Comparison of ENCODE assay signal across 8 mouse cellular contexts in the genomic region with DNA sequence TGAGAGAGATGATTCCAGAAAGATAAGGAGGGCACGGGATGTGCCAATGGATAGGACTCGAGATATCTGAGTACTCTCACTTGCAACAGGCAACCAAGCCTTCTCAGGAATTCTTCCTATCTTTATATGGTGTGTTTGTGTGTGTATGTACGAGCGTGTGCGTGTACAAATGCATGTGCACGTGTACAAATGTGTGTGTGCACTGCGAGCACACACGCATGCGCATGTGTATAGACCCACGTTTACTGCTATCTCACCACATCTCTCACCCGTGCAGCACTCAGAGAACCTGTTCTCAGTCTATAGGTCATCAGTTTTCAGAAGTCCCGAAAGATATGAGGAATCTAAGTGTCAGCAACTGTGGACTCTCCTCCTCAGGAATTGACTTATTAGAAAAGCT. TPM values are rescaled to one million over a fixed set of nuclear protein-coding genes. Genes with fewer than 3 reads are reported as not detected.
DNase-seq lines count a peak whose midpoint lies in the region; ATAC-seq lines count a peak whose summit lies in the region.

No protein-coding gene starts in this region.

- H3K9me3 ChIP-seq in forebrain, embryonic 12.5 days: no peaks in the 10 kb centered on the region
- no peaks in the 10 kb centered on the region for H3K9me3 ChIP-seq in liver, embryonic 11.5 days (ENCODE audit: control insufficient read depth, low read length)

- H3K4me3 ChIP-seq in forebrain, embryonic 12.5 days (replicated peaks): no peak overlapping the region; the same call in 1 of the 2 replicates
- peak overlapping the region; percentile 40 for H3K4me3 ChIP-seq in liver, embryonic 11.5 days (ENCODE audit: low read depth, low read length)

- no peak overlapping the region for H3K27ac ChIP-seq in forebrain, embryonic 12.5 days
- peak overlapping the region; percentile 96 for H3K27ac ChIP-seq in liver, embryonic 11.5 days (ENCODE audit: low read depth, low read length)

- no peak for DNase-seq in cerebellum, postnatal 14 days
- peak; percentile 61 for DNase-seq in 416B (ENCODE audit: low read depth)
- peak; percentile 44 for DNase-seq in liver, embryonic 11.5 days (ENCODE audit: low spot score)
- DNase-seq in right cerebral cortex, postnatal 4 days: no peak
- DNase-seq in spleen, adult 18-20 months: no peak

- H3K36me3 ChIP-seq in forebrain, embryonic 12.5 days (replicated peaks): no peaks in the 10 kb centered on the region
- no peaks in the 10 kb centered on the region for H3K36me3 ChIP-seq in liver, embryonic 11.5 days (ENCODE audit: control insufficient read depth, insufficient read depth, low read length)

- H3K27me3 ChIP-seq in forebrain, embryonic 12.5 days: peaks cover 24% of the 10 kb centered on the region
- peaks cover 3% of the 10 kb centered on the region; the same call in 1 of the 2 replicates for H3K27me3 ChIP-seq in liver, embryonic 11.5 days (replicated peaks; ENCODE audit: control insufficient read depth, insufficient read depth, low read length)

- ATAC-seq in cerebellum, adult (ENCODE audit: insufficient number of reproducible peaks, low FRiP score, low TSS enrichment): 0 out of 2 replicates have a peak, but pooled peaks have one; percentile 5
- no peak for ATAC-seq in forebrain, embryonic 12.5 days (ENCODE audit: low FRiP score)
- ATAC-seq in liver, embryonic 11.5 days (replicated peaks; ENCODE audit: low FRiP score): peak; percentile 21
- ATAC-seq in monocyte, adult 5-6 weeks (replicated peaks; ENCODE audit: insufficient number of reproducible peaks, low FRiP score, low TSS enrichment, poor library complexity, severe bottlenecking): no peak

- H3K4me2 ChIP-seq in forebrain, embryonic 12.5 days: peak overlapping the region; percentile 57
- H3K4me2 ChIP-seq in liver, embryonic 11.5 days: peak overlapping the region; percentile 65

- peak overlapping the region; percentile 47; the same call in 1 of the 2 replicates for H3K9ac ChIP-seq in forebrain, embryonic 12.5 days
- H3K9ac ChIP-seq in liver, embryonic 11.5 days (ENCODE audit: low read depth, low read length): peak overlapping the region; percentile 55

- WGBS in forebrain, embryonic 12.5 days: 90% methylated on average over 12 of the region's 12 CpGs
- WGBS in liver, embryonic 11.5 days: 57% methylated on average over 12 of the region's 12 CpGs

- H3K4me1 ChIP-seq in forebrain, embryonic 12.5 days: peaks cover 32% of the 10 kb centered on the region
- H3K4me1 ChIP-seq in liver, embryonic 11.5 days (replicated peaks; ENCODE audit: control insufficient read depth, insufficient read depth, low read length): peaks cover 62% of the 10 kb centered on the region

RNA-seq across cellular contexts. Expression of gene Pak6, which starts 3.6 kb away (rescaled TPM):
- 4.4 and 6.5 TPM in 2 replicates for polyA plus RNA-seq in forebrain, embryonic 12.5 days (2016; fragmentation: Nextera tagmentation; extraction: Ambion mirVana)
- 2.2 and 2.8 TPM in 2 replicates for polyA plus RNA-seq in liver, embryonic 11.5 days (2014; fragmentation: Nextera tagmentation; extraction: Ambion mirVana)
- 0.21 TPM in 1 of 3 replicates, not detected in the others for total RNA-seq in monocyte, adult 5-6 weeks (2017)

RNA-seq across cellular contexts. Expression of gene Ankrd63, which starts 44.3 kb away (rescaled TPM):
- 0.04 and 0.08 TPM in 2 replicates for polyA plus RNA-seq in forebrain, embryonic 12.5 days (2016; fragmentation: Nextera tagmentation; extraction: Ambion mirVana)
- polyA plus RNA-seq in liver, embryonic 11.5 days (2014; fragmentation: Nextera tagmentation; extraction: Ambion mirVana): 0.16 TPM in 1 of 2 replicates, not detected in the other
- total RNA-seq in monocyte, adult 5-6 weeks (2017): 0.58 TPM in 1 of 3 replicates, not detected in the others

Comparison
In these comparisons a context has a peak if more than half of its experiments do, and no peak if none do; other contexts are left out.
1. ATAC-seq: peak in cerebellum, adult (single experiment) and liver, embryonic 11.5 days (single experiment); none in forebrain, embryonic 12.5 days (single experiment) and monocyte, adult 5-6 weeks (single experiment).
2. DNase-seq: peak in 416B (single experiment) and liver, embryonic 11.5 days (single experiment); none in cerebellum, postnatal 14 days (0 of 2), right cerebral cortex, postnatal 4 days (single experiment) and spleen, adult 18-20 months (0 of 2).